Mouse (Mus musculus) forelimb bud, embryonic 11.5 days (tissue): ENCODE results near the gene Zfp280b.
"Not testable (repeated sequence)": the region's sequence is repeated elsewhere in the genome, so short reads cannot be mapped to it uniquely, and the experiment has no call there.

Source experiments
- DNase-seq: peaks from one replicate; pipeline ENCODE4 v3.0.0-alpha.2; 2012; ENCODE audit warnings: low read depth, low spot score

Zfp280b gene

DNA sequence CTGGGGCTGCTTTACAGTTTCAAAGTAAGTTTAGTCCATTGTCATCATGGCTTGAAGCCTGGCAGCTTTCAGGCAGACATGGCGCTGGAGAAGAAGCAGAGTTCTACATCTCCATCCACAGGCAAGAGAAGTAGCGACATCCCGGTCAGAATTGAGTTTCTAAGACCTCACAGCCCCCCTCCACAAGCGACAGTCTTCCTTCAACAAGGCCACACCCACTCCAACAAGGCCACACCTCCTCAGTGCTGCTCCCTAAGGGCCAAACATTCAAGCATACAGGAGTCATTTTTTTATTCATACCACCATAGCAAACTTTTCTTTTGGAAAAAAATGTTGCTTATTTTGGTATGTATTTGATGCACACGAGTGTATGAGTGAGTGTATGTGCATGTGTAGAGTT is 2.0 kb upstream of the Zfp280b start:
- no peak for DNase-seq

DNA sequence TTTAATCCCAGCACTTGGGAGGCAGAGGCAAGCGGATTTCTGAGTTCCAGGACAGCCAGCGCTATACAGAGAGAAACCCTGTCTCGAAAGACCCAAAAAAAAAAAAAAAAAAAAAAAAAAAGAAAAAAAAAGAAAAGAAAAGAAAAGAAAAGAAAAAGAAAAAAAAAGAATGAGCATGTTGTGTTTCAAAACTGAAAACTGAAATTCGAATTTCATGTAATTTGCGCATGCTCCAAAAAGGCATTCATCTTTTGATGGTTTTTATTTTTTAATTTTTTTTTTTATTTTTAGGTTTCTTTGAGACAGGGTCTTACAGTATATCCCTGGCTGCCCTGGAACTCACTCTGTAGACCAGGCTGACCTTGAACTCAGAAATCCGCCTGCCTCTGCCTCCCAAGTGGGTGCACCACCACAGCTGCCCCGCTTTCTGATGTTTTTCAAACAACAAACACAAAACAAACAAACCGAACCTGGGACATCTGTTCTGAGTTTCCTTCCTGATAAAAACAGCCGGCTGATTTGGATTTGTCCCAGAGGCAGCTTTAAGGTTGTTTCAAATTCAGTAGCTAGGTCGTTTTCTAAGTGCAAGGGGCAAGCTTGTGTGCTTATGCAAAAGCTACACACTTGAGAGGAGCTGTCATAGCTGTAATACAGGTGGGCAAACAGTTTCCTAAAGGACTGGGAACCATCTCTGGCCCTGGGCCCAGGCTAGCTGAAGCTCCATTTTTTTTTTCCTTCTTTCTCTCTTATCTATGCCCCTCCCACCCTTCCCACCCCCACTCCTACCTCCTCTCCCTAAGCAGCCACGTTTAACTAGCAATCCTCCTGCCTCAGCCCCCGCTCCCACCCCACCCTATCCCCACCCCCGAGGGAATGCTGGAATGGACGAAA is 694 bp upstream of the Zfp280b start:
- DNase-seq, result no peak

DNA sequence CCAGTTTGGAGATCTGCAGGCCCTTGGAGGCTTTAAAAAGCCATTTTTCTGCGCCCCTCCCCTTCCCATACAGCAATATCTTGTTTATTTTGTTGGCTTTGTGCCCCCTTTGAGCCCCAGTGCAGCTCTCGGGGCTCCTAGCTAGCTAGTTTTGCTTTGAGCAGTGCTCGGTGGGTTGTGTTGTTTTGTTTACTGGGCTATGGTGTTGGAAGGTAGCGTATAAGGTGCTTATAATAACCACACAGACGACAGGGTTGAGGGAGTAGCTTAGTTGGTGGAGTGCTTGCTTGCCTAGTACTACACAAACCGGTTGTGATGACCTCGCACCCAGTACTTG is 637 bp downstream of the Zfp280b start:
- no peak for DNase-seq

DNA sequence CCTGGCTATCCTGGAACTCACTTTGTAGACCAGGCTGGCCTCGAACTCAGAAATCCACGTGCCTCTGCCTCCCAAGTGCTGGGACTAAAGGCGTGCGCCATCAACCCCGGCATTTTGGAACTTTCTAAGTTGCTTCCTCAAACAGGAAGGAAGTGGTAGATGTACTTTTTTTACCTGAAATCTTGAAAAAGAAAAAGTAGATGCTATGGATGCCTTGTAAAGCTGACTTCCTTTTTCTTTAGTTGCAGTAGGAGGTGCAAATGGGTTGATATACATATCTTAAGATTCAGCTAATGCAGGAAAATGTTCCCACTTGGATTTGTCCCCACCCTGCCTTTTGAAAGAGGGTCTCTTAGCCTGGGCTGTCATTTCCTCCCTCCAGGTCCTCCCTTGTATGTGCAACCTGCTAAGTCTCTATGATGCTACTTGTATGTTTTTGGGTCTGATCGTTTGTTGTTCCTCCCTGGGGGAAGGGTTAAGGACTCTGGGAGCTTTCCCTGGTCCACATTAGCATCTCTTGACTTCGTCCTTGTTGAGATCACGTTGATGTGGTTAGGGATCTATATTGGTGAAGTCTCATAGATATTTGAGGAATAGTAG is 1.7 kb downstream of the Zfp280b start:
- DNase-seq, result no peak

DNA sequence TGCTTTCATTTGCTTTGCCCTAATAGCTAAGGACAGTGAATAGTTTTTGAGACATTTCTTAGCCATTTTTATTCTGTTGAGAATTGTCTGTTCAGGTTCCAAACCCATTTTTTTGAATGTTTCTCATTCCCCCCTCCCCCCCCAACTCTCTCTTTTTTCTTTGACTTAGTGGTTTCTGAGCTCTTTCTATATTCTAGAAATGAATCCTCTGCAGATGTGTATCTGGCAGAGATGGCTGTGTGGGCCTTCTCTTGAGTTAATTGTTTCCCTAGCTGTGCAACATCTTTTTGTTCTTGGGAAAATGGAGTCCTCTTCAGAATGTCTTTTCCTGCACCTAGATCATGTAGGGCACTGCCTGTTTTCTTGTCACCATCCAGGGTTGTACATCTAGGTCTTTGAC is 2.8 kb downstream of the Zfp280b start:
- no peak for DNase-seq

DNA sequence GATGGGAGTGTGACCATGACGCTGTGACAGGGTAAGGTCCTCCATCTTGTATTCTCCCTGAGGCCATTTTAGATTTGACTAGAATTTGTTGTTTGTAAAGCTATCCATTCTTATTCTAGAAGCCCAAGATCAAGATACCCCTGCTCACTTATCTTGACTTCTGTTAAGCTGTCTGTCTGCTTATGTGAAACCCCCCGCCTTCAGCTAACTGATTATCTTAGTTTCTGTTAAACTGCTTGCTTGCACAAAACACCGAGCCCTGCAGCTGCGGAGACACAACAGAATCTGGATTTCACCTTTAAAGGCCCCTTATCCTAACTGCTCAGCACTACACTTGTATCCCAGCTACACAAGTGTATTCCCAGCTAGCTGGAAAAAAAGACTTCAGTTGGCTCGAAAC is 4.5 kb downstream of the Zfp280b start:
- no peak for DNase-seq

DNA sequence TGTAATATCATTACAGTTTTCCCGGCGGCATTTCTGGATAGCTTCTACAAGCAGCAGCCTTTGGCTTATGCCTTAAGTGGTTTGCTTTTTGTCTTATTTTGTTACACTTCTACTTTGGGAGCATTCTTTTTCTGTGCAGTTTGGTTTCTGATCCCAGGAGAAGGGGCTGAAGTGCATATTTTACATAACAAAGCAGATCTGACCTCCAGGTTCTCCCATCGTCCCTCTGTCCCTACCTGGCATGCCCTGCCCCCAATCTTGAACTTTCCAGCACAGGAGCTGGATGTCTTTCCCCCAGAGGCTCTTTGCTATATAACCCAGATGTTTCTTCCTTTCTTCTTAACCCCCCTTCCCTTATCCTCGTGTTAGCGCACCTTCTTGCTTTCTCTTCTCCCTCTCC is 12.9 kb downstream of the Zfp280b start:
- no peak for DNase-seq

DNA sequence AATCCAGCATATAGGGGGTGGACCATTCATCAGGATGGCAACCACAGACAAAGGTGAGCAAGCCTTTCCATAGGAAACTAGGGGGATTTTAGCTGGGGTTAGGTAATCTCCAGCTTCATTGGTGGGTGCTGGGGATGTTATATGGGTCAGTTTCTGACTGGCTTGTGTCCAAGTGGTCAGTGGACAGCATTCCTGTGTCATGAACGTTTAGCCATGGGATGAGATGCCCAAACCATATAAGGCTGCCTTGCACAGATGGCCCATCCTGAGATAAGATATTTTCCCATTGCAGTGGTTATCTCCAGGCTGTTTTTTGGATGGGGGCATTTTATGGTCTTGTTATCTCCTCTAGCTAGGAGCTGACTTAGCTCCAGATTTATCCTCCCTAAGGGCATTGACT is 14.3 kb downstream of the Zfp280b start:
- DNase-seq, result no peak

DNA sequence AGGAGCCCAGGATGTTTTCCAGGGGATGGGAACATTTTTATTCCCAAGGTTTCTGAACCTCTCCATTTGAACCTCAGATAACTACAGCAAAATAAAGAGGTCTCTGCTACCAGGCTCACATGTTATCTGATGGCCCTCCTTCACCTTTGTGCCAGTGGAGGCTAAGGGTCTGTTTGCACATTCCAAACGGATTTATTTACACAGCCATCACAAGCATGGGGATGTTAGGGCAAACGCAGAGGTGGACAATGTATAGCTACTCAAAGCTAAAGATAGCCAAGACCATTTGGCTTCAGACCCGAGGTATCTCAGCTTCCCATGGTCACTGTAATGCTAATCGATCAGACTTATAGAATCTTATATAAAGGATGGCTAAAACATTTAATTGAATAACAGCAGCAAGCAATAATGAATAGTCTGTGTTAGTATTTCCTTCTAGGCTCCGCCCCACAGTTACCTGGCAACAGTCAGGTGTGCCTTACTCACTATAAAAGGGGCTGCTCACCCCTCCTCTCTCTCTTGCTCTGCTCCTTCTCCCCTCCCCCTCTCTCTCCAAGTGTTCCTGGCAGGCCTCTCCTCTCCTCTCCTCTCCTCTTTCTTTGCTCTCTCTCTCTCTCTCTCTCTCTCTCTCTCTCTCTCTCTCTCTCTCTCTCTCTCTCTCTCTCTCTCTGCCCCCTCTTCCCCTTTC is 14.9 kb downstream of the Zfp280b start:
- DNase-seq, result no peak

DNA sequence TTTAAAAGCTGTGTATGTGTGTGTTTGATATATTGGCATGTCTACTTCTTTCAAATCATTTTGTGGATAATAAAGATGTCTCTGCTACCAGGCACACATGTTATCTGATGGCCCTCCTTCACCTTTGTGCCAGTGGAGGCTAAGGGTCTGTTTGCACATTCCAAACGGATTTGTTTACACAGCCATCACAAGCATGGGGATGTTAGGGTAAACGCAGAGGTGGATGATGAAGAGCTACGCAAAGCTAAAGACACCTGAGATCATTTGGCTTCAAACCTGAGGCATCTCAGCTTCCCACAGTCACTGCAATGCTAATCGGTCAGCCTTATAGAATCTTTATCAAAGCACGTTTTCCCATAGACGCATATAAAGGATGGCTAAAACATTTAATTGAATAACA is 16.5 kb downstream of the Zfp280b start:
- no peak for DNase-seq

DNA sequence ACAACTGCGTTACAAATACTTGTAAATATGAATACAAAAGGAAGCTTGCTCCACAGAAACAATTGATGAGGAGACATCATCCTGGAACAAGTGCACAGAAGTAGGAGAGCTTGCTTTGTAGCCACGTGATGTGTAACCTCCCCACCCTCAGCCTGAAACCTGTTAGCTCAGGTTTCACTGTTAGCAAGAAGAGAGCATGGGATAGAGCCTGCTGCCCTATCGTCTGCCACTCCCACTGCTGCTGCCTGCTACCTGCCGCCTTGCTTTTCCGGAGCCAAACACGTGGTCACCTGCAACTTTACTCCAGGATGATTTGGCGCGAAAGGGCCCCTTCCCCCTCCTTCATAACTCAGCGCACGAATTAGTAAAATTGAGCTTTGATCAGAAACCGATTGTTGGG is 19.4 kb downstream of the Zfp280b start:
- DNase-seq, result no peak

DNA sequence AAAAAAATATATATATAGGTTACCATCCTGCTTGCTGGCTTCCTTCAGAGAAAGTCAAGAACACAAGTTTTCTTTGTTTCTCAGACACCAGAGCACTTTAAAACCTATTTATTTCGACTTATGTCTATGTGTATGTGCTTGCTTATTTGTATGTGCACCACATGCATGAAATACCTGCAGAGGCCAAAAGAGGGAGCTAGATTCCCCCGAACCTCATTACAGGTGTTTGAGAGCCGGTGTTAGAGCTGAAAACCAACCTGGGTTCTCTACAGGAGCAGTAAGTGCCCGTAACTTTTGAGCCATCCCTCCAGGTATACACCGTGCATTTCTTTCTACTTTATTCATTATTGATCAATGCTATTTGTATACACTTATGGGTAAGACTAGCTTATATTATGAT is 30.0 kb downstream of the Zfp280b start:
- DNase-seq, result no peak

DNA sequence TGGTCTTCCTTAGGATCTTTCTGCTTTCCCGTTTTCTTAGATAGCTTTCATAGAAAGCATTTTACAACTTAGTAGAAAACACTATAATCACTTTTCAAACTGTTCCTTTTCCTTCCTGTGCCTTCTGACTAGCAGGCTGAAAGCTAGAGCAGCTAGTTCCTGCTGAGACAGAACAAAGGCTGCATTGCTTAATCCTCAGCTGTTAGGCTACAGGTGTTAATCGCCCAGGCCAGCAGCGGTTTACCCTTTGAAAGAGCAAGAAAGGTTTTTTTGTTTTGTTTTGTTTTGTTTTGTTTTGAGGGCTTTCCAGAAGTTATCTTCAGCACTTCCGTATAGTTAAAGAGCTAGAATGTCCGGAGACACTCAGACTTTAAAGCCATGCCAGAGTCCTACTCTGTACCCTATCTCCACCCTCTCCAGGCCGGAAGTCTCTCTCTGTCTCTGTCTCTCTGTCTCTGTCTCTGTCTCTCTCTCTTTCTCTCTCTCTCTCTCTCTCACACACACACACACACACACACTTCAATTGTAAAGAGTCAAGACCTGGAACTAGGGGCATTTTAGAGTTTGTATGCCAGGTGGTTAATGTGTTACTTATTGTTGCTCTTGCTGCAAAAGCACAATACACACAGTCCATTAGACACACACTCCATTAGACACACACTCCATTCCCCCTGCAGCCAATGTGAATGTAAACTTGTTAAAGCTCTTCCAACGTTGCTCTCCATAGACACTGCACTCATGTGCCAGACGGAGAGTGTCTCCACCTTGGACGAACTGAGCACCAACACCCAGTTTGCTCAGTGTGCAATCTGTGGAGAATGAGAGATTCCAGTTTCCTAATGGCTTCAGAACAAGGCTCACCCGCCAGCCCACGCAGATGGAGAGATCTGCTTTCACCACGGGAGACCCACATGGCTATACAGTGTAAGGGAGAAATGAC is 35.5 kb downstream of the Zfp280b start:
- DNase-seq, result peak; percentile 40

DNA sequence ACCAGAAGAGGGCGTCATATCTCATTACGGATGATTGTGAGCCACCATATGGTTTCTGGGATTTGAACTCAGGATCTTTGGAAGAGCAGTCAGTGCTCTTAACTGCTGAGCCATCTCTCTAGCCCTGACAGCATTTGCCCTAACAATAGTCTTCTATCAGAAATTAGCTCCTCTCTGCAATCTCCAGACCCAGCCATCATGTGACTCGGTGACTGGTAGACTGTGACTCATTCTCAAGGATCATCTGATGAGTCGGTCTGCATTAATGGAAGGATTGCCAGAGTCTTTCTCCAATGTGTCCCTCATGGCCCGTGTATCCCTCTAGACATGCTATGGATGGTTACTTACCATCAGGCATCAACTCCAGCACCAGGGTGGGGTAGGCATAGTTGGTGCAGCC is 39.6 kb downstream of the Zfp280b start:
- not testable (repeated sequence) for DNase-seq

DNA sequence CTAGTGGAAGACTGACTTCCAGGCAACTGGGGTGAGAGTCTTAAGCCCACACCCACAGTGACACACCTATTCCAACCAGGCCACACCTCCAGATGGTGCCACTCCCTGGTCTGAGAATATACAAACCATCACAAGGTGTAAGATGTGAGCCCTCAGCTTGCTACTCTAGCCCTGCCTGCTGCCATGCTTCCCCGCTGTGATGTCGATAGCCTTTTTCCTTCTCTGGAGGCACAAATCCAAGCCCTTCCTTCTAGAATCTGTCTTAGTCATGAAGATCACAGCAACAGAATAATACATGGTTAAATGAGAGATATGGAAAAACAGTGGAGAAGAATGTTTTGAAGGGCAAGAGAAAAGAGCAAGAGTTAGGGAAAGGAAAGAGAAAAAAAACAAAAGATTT is 44.6 kb downstream of the Zfp280b start:
- not testable (repeated sequence) for DNase-seq
